Mouse (Mus musculus): Measurements from ENCODE around the gene Myo7a.

- no peak for TF ChIP-seq CTCF (IDR thresholded peaks at IDR 0.05; ENCODE audit: extremely low read depth, insufficient read length, insufficient replicate concordance, low read depth, low read length)
- TF ChIP-seq POLR2A (IDR thresholded peaks at IDR 0.05; ENCODE audit: low read depth, low read length): no peak
Observed at GRCm38 (mm10) chr7:98102488-98102887, 16.8 kb downstream of the Myo7a start.
